Mouse (Mus musculus) heart, adult 8-10 months (tissue): ENCODE data around the gene Adh6b. TPM values are rescaled to one million over a fixed set of nuclear protein-coding genes. Genes with fewer than 3 reads are reported as not detected.

Experiments
- DNase-seq: peaks from one replicate; pipeline ENCODE4 v3.0.0; 2022; ENCODE audit warnings: low spot score
- total RNA-seq, 4 experiments: library from RNA; stranded (reverse); gene quantifications; 2 replicates each; pipeline ENCODE4 v1.2.4; 2022

Adh6b gene
- total RNA-seq = 1 to 10 TPM; 1.2 to 2.7 (median 1.6) TPM

DNA sequence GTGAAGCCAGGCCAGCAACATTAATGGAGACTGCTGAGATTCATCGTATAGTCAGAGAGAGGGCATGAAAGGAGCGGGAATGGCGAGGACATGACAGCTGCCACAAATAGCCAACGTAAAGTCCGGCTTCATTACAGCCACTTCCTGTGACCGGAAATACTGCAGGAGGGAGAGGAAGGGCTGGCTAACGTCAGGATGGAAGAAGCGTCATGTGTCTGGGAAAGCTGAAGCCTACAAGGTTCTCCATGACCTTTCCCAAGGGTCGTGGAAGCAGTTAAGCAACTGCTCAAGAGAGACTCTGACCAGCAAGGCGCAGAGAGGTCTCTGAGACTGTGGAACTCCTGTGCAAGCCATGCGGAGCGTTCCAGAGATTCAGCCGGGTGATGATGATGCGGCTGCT is at the start of gene Adh6b:
TSS of gene Adh6b (plus strand) at position 305 of the 400 bp plus-strand sequence.
- DNase-seq = no peak

DNA sequence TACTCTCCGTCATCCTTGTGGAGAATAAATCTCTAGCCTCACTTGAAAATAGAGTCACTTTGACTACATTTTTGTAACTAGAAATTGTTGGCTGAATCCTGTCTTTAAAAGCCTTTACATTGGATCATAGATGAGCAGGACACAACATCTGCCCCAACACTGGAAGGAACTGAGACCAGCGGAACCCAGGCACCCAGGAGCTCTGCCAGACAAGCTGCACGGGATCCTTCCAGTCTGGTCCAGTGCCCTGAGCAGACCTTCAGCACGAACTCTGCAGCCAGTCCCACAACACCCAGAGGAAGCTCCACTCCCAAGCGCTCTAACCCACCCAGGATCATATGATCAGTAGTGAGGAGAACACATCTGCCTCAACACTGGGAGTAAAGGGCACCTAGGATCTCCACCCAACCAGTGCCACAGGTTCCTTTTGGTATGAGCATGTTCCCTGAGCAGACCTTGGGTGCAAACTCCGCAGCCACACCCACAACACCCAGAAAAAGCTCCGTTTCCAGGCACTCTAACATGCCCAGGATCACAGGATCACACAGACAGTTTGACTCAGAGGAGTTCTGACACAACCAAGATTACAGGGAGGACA is 48.2 kb upstream of the Adh6b start:
- no peak for DNase-seq

DNA sequence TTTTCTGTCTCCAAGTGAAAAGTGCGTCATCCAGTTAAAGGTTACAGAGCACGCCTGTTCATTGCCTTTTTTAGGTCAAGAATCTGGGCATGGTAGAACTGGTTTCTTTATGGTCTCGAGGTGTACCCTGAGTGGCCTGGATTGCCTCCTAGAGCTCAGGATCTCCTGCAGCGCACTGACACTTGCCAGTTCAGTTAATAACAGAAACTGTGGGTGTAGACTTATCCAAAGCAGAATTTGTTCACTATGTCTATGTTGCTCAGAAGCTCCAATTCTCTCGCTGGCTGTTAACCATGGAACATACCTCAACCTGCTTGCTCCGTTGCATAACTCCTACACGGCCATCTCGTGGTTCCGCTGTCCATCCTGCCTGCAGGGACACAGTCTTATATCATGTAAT is 41.4 kb upstream of the Adh6b start:
- no peak for DNase-seq

DNA sequence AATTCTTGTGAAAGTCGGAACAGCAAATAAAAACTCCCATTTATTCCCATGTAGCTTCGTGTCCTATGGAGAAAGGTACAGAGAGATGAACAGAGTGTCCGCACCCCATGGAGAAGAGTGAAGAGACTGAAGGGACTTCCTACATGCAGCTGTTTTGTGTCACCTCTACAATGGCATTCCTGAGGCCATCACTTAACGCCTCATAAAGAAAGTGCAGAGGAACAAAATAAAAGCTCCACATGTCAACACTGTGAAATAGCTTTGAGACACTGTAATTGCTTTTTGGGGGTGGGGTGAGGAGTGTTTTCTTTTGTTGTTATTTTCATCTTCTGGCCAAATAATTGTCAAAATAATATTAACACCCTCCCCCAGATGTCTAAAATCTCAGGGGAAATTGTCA is 38.9 kb upstream of the Adh6b start:
- no peak for DNase-seq

DNA sequence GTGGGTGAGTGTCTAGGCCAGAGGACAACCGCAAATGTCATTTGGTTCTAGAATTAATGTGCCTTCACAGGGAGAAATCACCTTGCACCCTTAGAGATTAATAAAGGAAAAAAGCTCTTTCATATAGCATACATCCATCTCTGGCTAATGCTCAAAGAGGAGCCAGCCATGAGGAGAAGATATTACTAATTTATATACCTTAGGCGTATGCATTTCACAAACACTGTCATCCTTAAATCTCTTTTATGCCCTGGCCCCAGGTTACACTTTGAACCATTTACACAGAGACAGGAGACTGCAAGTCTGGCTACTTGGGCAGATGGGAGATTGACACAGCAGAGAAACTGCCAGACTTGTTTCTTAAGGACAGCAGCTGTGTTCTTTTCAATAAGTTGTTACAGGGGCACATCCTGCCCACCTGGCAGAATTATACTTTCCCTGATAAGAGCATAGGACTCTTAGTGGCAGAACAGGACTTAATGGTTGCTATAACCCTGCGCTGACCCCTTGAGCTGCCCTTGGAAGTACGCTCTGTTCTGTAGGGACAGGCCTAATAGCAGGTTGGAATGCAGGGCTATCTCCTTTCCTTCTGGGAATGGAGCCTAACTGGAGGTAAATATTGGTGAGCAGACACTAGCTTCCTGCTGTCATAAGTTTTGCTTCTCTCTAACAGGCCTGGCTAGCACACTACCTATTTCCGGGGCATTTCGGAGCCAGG is 37.6 kb upstream of the Adh6b start:
- DNase-seq = peak; percentile 30

DNA sequence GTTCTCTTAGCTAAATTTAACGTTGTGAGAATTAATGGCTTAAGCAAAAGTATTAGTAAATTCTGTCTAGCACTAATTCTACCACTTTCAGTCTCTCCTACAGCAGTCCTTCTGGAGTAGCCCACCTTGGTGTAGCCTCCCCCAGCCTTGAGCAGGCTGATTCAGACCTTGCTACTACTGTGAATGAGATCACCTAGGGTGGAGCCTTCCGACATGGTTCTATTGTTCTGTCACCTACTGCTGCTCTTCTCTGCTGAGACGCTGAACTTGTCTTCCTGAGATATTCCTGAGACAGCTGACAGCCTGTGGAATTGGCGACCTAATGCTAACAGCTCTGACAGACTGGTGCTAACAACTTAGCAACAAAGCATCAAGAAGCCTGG is 37.1 kb upstream of the Adh6b start:
- peak; percentile 6 for DNase-seq

DNA sequence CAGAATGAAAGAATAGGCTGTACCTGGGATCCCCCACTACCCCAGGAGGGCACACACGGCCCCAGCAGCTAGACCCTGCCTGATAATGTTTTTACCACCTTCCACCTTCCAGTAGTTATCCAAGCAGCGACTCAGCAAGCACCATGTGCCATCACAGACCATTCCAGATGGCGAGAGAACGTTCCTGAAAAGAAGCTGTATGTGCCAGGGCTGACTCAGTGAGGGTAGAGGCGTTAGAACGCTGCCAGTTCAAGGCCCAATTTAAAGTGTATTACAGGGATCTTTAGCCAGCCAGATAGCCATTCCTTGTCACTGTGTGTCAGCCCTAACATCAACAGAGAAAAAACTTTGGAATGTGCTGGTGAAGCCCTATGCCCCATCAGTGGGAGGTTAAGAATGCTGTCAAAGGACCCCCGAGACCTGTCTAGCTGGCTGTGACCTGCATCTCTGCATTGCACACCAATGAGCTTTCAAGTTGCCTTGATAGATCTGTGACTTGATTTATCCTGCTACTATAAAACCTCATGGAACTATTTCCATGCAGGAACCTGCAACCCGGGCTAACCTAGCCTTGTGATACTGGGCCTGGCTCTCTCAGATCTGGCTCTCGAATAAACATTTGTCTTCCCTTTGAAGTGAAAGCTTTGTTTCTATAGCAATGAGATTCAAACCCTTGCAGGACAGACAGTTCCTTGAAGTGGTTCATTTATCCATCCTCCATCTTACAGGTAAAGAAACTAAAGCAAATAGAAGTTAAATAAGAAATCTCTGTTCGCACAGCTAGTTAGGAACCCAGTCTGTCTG is 35.9 kb upstream of the Adh6b start:
- DNase-seq = no peak

DNA sequence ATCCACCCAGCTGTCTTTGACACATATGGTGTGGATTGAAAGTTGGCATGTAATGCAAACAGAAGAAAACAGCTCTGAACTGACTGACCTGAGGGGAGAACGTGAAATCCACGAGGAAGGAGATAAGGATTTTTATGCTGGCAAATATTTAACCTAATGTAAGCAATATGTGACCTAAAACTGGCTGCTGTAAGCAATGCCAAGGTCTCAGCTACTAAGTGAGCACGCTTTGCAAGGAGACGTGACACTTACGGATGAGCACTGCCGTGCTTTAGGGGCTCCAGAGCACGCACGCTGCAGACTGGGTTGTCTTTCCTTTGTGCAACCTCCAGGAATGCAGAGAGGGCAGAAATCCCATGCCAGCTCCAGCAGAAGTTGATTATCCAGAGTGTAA is 35.3 kb upstream of the Adh6b start:
- DNase-seq = no peak

DNA sequence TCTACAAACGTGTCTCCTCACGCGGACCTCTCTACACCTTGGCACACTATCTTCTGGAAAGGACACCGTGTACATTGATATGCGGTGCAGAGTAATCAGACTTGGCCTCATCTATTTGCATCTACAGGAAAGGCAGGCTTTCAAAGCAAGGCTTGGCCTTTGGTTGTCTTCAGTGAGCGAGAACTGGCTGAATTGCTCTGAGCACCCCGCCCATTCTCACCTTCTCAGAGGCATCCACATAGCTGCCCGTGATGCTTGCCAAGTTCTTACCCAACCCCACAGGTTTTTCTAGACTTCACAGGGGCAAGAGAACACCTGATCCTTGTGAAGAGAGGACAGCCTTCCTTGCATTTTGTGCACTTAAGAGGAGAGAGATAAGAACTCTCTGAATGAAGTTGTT is 31.7 kb upstream of the Adh6b start:
- no peak for DNase-seq

DNA sequence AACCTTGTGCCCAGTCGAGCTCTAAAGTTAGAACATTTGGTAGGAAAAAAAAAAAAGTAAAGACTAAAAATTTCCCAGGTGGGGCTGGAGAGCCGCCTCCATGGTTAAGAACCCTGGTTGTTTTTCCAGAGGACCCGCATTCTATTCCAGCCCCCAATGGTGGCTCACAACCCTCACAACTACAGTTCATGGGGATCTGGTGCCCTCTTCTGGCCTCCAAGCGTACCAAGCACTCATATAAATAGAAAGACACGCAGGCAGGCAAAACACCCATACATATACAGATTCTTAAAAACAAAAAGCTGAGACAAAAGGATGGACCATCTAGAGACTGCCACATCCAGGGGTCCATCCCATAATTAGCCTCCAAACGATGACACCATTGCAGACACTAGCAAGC is 30.6 kb upstream of the Adh6b start:
- no peak for DNase-seq

DNA sequence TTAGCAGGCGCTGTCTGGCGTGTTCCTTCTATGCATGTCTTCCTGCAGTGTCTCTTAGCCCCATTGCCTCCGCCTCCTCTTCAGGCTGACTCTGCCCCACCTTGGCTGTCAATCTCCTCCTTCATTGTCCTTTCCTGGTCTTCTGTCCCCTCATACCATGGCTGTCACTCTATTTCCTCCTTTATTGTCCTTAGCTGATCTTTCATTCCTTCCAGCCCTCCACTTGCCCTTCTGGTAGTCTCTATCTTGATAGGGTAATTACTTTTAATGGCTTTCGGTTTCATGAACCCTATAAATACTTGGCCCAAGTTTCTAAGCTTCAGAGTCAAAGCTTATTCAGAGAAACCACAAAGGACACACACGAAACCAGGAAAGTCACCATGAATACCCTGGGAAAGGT is 28.6 kb upstream of the Adh6b start, which contains the start of gene Adh6a:
TSS of gene Adh6a (plus strand) at position 322 of the 400 bp plus-strand sequence.
- no peak for DNase-seq

DNA sequence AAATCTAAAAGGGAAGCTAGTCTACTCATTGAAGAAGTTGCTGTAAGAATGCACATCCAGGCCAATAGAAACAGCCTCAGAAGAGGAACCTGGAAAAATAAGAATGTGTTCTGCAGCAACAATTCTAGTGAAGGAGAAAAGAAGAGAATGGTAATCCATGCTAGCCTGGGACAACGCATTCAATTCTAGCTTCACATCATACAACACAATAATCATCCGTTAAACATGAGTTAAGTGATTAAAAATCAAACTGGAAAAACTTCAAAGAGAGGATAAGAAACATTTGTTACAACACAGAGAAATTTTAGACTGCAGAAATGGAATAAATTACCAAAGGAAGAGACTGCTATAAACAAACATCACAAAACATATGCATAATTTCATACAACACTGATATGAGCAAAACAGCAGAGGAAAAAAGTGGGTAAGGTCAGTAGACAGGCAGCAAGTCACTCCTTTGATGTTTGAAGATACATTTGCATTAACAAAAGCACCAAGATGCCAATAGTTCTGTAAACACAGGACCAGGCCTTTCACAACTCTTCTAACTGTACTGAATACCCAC is 24.6 kb upstream of the Adh6b start:
- DNase-seq = no peak

DNA sequence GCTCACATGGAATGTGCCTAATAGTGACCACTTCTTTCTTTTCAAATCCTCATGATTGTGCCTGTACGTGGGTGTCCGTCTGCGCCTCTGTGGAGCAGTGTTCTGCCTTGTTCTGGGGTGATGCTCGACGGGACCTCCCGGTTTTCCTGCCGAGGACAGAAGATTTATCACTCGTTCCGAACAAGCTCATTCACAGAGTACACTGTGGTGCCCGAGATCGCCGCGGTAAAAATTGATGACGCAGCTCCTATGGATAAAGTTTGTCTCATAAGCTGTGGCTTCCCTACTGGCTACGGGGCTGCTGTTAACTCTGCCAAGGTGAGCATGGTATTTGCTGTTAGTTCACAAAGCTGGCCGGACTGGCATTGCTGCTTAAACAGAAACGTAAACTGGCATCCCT is 16.6 kb upstream of the Adh6b start:
- DNase-seq = no peak

DNA sequence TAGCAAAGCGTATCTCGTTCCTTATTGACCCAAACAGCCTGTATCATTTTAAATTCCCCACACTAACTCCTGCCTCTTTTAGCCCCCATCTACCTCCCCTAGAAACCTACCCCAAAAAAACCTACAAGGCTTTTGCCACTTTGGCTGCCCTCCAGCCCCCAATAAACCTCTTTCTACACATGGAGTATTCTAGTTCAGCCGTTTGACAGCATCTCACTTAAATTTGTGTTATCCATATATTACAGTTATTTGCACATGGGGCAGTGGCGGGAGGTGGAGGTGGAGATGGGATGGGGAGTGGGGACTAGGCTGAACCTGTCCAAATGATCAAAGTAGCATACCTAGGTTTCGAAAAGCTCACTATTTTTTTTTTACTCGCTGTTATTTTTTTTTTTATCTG is 16.1 kb upstream of the Adh6b start:
- DNase-seq = no peak

DNA sequence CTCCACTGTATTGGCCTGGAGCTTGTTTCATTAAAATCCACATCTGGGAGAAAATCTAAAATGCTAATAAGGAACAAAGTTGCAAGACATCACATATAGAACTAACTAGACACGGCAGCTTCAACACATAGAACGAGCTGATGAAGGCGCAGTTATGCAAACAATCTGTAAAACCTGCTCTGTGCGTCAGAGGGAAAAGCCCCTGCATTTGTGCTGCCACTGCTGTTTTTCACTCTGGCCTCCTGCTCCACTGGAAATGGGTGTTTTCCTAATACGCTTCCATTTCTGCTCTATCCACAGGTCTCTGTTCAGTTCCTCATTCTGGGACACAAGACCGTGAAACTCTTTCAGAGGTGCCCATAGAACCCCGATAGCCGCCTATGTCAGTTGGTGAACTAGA is 7.7 kb upstream of the Adh6b start:
- DNase-seq = no peak

DNA sequence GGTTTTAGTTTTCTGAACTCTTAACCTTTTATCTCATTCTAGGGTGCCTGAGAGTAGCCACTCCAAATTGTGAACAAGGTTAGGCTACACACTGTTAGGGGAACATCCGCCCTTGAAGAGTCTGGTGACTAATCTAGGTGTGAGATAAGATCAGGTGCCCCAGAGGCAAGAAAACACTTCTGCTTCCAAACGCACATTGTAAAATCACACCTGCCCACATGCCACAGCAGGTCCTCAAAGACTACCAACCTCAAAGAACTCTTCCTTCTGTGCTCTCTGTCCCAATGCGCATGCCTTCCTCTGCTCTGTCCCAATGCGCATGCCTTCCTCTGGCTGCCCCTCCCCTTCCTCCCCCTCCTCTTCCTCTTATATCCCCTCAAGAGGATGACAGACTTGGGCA is 7.3 kb upstream of the Adh6b start:
- no peak for DNase-seq

DNA sequence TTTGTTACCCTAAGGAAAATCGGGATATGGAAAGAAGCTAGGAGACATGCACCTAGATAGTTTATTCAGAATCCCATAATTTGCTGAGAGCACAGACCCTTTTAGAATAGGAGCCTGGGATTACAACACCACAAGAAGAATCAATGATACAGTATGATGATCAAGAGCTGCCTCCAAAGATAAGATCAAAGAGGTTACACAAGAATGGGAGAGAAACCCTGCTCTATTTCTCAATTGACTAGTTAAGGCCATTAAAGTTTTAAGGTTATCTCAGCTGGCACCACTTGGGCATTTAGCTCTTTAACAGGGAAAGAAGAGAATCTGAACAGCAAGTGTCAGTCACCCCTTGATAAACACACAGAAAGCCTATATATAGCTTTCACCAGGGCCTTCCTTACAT is 6.0 kb upstream of the Adh6b start:
- no peak for DNase-seq

DNA sequence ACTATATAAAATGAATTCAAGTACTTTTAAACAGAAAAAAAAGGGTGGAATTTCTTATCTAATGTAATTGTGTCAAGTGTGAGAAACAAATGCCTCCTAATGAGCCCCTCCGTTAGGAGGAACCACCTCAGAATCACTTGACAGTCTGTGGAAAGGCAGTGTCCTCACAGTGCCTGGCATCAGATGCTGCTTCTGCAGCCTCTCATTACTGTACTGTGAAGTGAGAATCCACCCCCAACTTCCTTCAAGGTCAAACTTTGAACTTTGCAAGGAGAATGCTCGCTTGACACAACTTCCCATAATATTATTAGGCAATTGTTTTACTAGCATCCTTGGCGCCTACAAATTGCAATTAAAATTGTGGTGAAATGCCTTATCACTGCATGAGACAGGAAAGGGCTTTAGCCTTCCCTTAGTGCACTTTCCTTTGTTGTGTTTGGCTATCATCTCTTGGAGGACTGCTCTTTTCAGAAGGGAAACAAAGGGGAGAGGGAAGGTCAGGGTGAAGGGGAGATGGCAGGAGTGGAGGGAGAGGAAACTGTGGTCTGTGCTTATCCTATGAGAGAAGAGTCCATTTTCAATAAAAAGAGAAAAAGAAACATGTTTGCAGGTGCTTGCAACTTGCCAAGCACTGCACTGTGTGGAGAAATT is 5.3 kb upstream of the Adh6b start:
- peak; percentile 32 for DNase-seq

DNA sequence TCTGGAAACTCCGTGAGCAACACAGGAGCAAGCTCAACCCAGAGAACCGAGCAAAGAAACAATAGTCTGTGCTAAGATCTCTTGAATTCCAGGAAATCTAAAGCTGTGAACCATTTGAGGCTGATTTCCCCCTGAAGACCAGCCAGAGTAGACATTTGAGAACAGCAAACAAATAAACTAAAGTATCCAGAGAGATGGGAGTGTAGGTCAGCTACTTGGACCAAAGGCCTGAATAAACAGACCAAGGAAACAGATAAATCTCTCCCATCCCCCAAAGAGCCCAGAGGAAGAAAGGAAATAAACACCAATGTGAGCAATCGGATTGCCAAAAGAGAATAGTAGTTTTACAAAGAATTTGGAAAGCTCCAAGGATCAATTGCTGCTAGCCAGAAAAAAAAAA is 5.5 kb downstream of the Adh6b start:
- peak; percentile 5 for DNase-seq

DNA sequence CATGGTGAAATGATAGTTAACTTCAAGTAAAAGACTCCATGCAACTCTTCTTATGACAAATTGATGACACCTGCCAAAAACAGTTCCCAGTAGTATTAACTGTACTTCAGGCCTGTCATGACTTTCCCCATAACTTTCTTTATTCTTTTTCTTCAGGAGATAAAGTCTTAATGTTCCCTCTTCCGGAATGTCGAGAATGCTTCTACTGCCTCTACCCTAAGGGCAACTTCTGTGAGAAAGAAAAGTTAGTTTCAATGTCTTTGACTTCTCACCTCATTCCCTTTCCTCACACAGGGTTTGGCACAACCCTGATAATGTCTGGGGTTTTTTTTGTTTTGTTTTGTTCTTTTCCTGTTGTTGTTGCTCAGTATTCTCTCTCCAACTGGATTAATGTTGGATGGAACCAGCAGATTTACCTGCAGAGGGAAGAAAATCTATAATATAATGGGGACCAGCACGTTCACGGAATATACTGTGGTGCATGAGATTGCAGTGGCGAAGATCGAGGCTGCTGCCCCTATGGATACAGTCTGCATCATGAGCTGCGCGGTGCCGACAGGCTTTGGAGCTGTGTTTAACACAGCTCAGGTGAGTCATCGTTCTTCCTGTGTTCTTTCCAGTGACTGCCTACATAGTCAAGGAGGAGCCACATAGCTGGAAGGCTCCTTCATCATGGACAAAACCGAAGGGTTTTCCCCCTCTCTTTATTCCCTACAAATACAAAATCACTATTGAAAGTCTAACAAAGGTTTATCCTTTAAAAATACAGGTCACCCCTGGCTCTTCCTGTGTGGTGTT is 10.6 kb downstream of the Adh6b start:
- DNase-seq = no peak

DNA sequence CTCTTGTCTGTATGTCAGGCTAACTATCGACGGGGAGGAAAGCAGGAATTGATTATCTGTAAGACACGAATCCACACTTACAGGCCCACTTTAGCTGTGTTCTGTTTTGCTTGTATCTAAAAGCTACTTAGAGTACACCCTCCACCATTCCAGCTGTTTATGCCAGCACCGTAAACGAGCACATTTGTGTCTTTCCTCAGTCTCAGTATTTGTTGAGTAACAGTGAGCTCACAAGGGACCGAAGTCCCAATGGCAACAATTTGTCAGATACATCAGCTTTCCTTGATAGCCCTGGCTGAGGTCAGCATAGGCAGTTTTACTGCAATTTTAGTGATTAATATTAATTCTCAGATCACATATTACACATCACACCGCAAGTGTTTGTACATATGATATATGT is 17.3 kb downstream of the Adh6b start:
- no peak for DNase-seq
